ENCODE assay signal across 8 mouse cellular contexts in the genomic region with DNA sequence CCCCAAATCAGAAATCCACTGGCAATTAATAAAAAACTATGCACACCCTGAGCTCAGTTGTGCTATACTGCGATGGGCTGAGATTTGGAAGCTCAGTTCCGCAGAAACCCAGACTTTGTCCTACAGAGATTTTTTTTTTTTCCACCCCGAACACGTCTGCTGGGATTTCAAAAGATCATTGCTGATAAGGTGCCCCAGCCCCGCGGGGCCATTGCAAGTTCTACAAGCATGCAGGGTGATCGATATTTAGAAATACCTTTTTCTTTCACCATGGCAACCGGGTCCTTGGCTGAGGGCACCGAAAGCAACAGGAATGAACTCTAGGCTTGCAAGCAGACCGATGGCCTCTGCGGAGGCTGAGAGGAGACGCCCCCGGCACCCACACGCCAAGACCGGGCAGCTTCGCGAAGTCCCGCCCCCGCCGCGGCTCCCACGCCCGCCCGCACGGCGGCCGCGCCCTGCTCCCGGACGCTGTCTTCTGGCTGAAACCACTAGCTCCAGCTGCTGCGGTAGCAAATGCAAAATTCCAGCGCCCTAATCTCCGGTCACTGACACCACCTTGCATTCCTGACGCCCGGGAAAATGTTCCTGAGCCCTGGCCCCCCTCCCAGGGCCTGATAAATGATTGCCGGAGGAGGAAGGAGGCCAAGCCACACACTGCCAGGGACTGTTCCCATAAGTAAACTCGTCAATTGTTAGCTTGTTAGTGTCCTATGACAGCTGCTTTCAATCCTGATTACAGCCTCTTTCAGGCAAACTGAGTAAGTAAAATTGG.
DNase-seq lines count a peak whose midpoint lies in the region; ATAC-seq and TF ChIP-seq lines count a peak whose summit lies in the region.

No protein-coding gene starts in this region.

- POLR2A ChIA-PET in Patski (lab: Charles Lee), result interaction anchor here (0.7 to 2.1 kb wide), 4 partner anchors 16 to 78 kb away, joined by 3 to 13 read pairs (median 4); no protein-coding TSS in a partner anchor

- in situ Hi-C loops in Patski (cut with MboI; ENCODE audit: low pct_unique_long_range_greater_than_20kb), result no loop called here

- H3K27me3 ChIP-seq in Patski, result no peaks in the 10 kb centered on the region
- peaks cover 4% of the 10 kb centered on the region; the same call in 1 of the 2 replicates for H3K27me3 ChIP-seq in forebrain, embryonic 16.5 days (replicated peaks; ENCODE audit: control insufficient read depth, insufficient read depth, low read length)
- peaks cover 52% of the 10 kb centered on the region for H3K27me3 ChIP-seq in hindbrain, embryonic 10.5 days (ENCODE audit: insufficient read depth, poor library complexity, severe bottlenecking)

- H3K4me3 ChIP-seq in forebrain, embryonic 16.5 days (replicated peaks; ENCODE audit: low read length), result peak overlapping the region; percentile 40
- peak overlapping the region; percentile 57 for H3K4me3 ChIP-seq in hindbrain, embryonic 10.5 days

- CTCF ChIA-PET in Patski (lab: Charles Lee), result interaction anchor here (1.3 to 4.7 kb wide), 4 partner anchors 7 to 44 kb away, joined by 7 to 28 read pairs (median 13); no protein-coding TSS in a partner anchor

- WGBS in forebrain, embryonic 16.5 days, result 2% methylated on average over 37 of the region's 37 CpGs
- WGBS in hindbrain, embryonic 10.5 days, result 3% methylated on average over 37 of the region's 37 CpGs

- ATAC-seq in Patski, result peak; percentile 77
- peak; percentile 67 for ATAC-seq in forebrain, embryonic 16.5 days

- H3K4me2 ChIP-seq in forebrain, embryonic 16.5 days (ENCODE audit: low read length), result peak overlapping the region; percentile 61

- peak; percentile 74 for DNase-seq in Patski (ENCODE audit: low read depth, low spot score)
- DNase-seq in cerebellum, adult 11-12 months, result peak; percentile 80
- DNase-seq in hindbrain, embryonic 10.5 days (ENCODE audit: low spot score), result peak; percentile 59
- DNase-seq in layer of hippocampus, postnatal 25 days (ENCODE audit: extremely low spot score in 1 of 2, low spot score in 1 of 2), result peak; percentile 18 to 32
- peak; percentile 86 for DNase-seq in lung, postnatal 36 days
- peak; percentile 57 for DNase-seq in right cerebral cortex, postnatal 25 days
- no peak for DNase-seq in c-Kit-positive CD71-positive TER-119-positive erythroid progenitor cells, embryonic 14.5 days (ENCODE audit: low spot score)

- H3K36me3 ChIP-seq in forebrain, embryonic 16.5 days (ENCODE audit: control insufficient read depth, insufficient read depth), result no peaks in the 10 kb centered on the region
- H3K36me3 ChIP-seq in hindbrain, embryonic 10.5 days, result no peaks in the 10 kb centered on the region

- peak overlapping the region; percentile 51 for H3K9ac ChIP-seq in forebrain, embryonic 16.5 days (replicated peaks; ENCODE audit: low read depth, low read length)

- TF ChIP-seq CTCF in Patski (IDR thresholded peaks at IDR 0.05), result no peak

- H3K27ac ChIP-seq in forebrain, embryonic 16.5 days (ENCODE audit: low read length), result 0 out of 2 replicates have a peak overlapping the region, but pooled peaks have one; percentile 32
- H3K27ac ChIP-seq in hindbrain, embryonic 10.5 days, result peak overlapping the region; percentile 68; the same call in 1 of the 2 replicates

- no peaks in the 10 kb centered on the region for H3K9me3 ChIP-seq in forebrain, embryonic 16.5 days (ENCODE audit: control insufficient read depth, low read length)
- H3K9me3 ChIP-seq in hindbrain, embryonic 10.5 days, result no peaks in the 10 kb centered on the region

- peaks cover 30% of the 10 kb centered on the region for H3K4me1 ChIP-seq in forebrain, embryonic 16.5 days (replicated peaks; ENCODE audit: control insufficient read depth, insufficient read depth, low read length)
- H3K4me1 ChIP-seq in hindbrain, embryonic 10.5 days (replicated peaks), result peaks cover 47% of the 10 kb centered on the region
